Mouse (Mus musculus): ENCODE data around the gene C2cd3. TPM values are rescaled to one million over a fixed set of nuclear protein-coding genes. Genes with fewer than 3 reads are reported as not detected.

C2cd3 gene
- polyA plus RNA-seq, 1 experiment from 2014 or later = 16.7 TPM

- ATAC-seq = peak; percentile 90
Measured at GRCm38 (mm10) chr7:100495581-100496251, 123.7 kb downstream of the C2cd3 start.

DNA sequence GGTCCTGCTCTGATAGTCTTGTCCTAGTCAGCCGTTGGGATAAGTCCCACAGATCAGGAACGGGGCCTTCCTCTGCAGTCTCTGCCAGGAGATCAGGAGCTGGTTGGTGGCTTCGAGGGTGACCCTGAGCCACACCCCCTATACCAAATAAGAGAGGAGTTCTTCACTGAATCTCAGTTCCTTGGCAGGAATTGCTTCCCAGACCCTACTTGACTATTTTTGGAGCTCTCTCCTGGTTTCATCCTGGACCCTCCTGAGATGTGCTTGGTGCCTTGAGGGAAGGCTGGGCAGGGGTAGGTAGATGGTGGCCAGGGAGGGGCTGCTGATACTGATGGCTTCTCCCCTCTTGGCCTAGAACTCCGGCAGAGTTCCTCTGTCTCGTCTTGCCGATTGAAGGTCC, 124.3 kb downstream of the C2cd3 start:
- 84% methylated on average over 6 of the region's 6 CpGs for WGBS
- no peak overlapping the region for H3K4me3 ChIP-seq (ENCODE audit: low read depth, low read length)
- H3K4me1 ChIP-seq (ENCODE audit: control insufficient read depth, insufficient read depth, low read length) = peaks cover 21% of the 10 kb centered on the region
- peak overlapping the region; percentile 8 for H3K9ac ChIP-seq (ENCODE audit: low read depth, low read length)
- no peaks in the 10 kb centered on the region for H3K9me3 ChIP-seq (replicated peaks; ENCODE audit: control insufficient read depth, low read length, poor library complexity, severe bottlenecking)
- H3K27ac ChIP-seq (ENCODE audit: low read length) = peak overlapping the region; percentile 85
- ATAC-seq = no peak
- H3K36me3 ChIP-seq (ENCODE audit: control insufficient read depth, insufficient read depth, low read length) = no peaks in the 10 kb centered on the region
- H3K27me3 ChIP-seq (ENCODE audit: control insufficient read depth, insufficient read depth, low read depth, low read length) = no peaks in the 10 kb centered on the region
- peak overlapping the region; percentile 27; the same call in 1 of the 2 replicates for H3K4me2 ChIP-seq (ENCODE audit: low read length)

More at GRCm38 (mm10) chr7:100495581-100496251, 123.7 kb downstream of the C2cd3 start:
- peak overlapping the region; percentile 27 for H3K4me2 ChIP-seq (ENCODE audit: low read length)
- H3K4me3 ChIP-seq (ENCODE audit: low read depth, low read length) = no peak overlapping the region
- peak overlapping the region; percentile 85 for H3K27ac ChIP-seq (ENCODE audit: low read length)
- H3K4me1 ChIP-seq (ENCODE audit: control insufficient read depth, insufficient read depth, low read length) = peaks cover 21% of the 10 kb centered on the region
- H3K9ac ChIP-seq (ENCODE audit: low read depth, low read length) = peak overlapping the region; percentile 18
- H3K36me3 ChIP-seq (ENCODE audit: control insufficient read depth, insufficient read depth, low read length) = no peaks in the 10 kb centered on the region
- H3K27me3 ChIP-seq (ENCODE audit: control insufficient read depth, insufficient read depth, low read depth, low read length) = no peaks in the 10 kb centered on the region
- WGBS = 30% methylated on average over 11 of the region's 11 CpGs
- no peaks in the 10 kb centered on the region for H3K9me3 ChIP-seq (replicated peaks; ENCODE audit: control insufficient read depth, low read length, poor library complexity, severe bottlenecking)

GRCm38 (mm10) chr7:100496791-100497190, 124.8 kb downstream of the C2cd3 start:
- Histone ChIP-seq H3K36me3 (ENCODE audit: control insufficient read depth, insufficient read depth, low read length) (no peaks in the 10 kb centered on the region), H3K4me3 (ENCODE audit: low read depth, low read length) (no peak overlapping the region), H3K27me3 (ENCODE audit: control insufficient read depth, insufficient read depth, low read depth, low read length) (no peaks in the 10 kb centered on the region), H3K4me2 (ENCODE audit: low read length) (no peak overlapping the region), H3K9ac (ENCODE audit: low read depth, low read length) (no peak overlapping the region), H3K27ac (ENCODE audit: low read length) (no peak overlapping the region; the same call in 1 of the 2 replicates), H3K9me3 (replicated peaks; ENCODE audit: control insufficient read depth, low read length, poor library complexity, severe bottlenecking) (no peaks in the 10 kb centered on the region), H3K4me1 (ENCODE audit: control insufficient read depth, insufficient read depth, low read length) (peaks cover 21% of the 10 kb centered on the region)
- 99% methylated on average over 9 of the region's 9 CpGs for WGBS
- no peak for ATAC-seq

DNA sequence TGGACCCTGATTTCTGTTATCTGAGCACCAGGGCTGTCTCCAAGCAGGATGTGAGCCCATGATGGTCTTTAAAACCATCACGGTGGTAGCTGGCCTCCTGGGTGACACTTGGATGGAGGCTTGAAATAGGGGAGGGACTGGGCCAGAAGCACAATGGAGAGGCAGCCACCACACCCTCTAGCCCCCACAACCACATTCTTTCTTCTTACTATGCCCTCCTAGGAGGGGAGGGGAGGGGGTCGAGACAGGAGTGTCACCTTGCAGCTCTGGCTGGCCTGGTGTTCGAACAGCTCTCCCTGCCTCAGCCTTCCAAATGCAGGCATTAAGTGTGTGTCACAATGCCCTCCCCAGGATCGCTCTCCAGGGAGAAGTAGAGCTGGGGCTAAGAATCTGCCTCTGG, 125.4 kb downstream of the C2cd3 start:
- no peak overlapping the region for H3K9ac ChIP-seq (ENCODE audit: low read depth, low read length)
- no peaks in the 10 kb centered on the region for H3K27me3 ChIP-seq (ENCODE audit: control insufficient read depth, insufficient read depth, low read depth, low read length)
- H3K27ac ChIP-seq (ENCODE audit: low read length) = no peak overlapping the region
- H3K4me3 ChIP-seq (ENCODE audit: low read depth, low read length) = no peak overlapping the region
- H3K9me3 ChIP-seq (replicated peaks; ENCODE audit: control insufficient read depth, low read length, poor library complexity, severe bottlenecking) = no peaks in the 10 kb centered on the region
- no peak overlapping the region for H3K4me2 ChIP-seq (ENCODE audit: low read length)
- H3K4me1 ChIP-seq (ENCODE audit: control insufficient read depth, insufficient read depth, low read length) = peaks cover 21% of the 10 kb centered on the region
- WGBS = 90% methylated on average over 4 of the region's 4 CpGs
- ATAC-seq = no peak
- H3K36me3 ChIP-seq (ENCODE audit: control insufficient read depth, insufficient read depth, low read length) = no peaks in the 10 kb centered on the region

DNA sequence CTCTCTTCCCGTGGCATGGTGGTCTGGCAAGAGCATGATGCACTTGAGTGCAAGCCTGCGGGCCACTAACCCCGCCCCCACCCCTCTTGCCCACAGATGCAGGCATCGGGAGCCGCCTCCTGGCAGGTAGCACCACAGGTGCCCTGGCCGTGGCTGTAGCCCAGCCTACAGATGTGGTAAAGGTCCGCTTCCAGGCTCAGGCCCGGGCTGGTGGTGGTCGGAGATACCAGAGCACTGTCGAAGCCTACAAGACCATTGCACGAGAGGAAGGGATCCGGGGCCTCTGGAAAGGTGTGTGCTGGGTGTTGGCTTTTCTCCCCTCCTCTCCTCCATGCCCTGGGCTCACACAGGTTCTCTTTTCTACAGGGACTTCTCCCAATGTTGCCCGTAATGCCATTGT, 125.9 kb downstream of the C2cd3 start:
- H3K36me3 ChIP-seq (ENCODE audit: control insufficient read depth, insufficient read depth, low read length) = no peaks in the 10 kb centered on the region
- WGBS = 93% methylated on average over 13 of the region's 13 CpGs

GRCm38 (mm10) chr7:100499465-100499864, 127.4 kb downstream of the C2cd3 start:
- Histone ChIP-seq H3K36me3 (ENCODE audit: control insufficient read depth, insufficient read depth, low read length) (no peaks in the 10 kb centered on the region), H3K9ac (ENCODE audit: low read depth, low read length) (no peak overlapping the region), H3K4me3 (ENCODE audit: low read depth, low read length) (no peak overlapping the region), H3K4me1 (ENCODE audit: control insufficient read depth, insufficient read depth, low read length) (peaks cover 15% of the 10 kb centered on the region), H3K4me2 (ENCODE audit: low read length) (no peak overlapping the region), H3K27ac (ENCODE audit: low read length) (no peak overlapping the region), H3K9me3 (replicated peaks; ENCODE audit: control insufficient read depth, low read length, poor library complexity, severe bottlenecking) (no peaks in the 10 kb centered on the region), H3K27me3 (ENCODE audit: control insufficient read depth, insufficient read depth, low read depth, low read length) (no peaks in the 10 kb centered on the region)
- no peak for ATAC-seq

More for the DNA sequence above, 125.9 kb downstream of the C2cd3 start:
- Histone ChIP-seq H3K9me3 (replicated peaks; ENCODE audit: control insufficient read depth, low read length, poor library complexity, severe bottlenecking) (no peaks in the 10 kb centered on the region), H3K27ac (ENCODE audit: low read length) (no peak overlapping the region), H3K27me3 (ENCODE audit: control insufficient read depth, insufficient read depth, low read depth, low read length) (no peaks in the 10 kb centered on the region), H3K9ac (ENCODE audit: low read depth, low read length) (no peak overlapping the region), H3K4me1 (ENCODE audit: control insufficient read depth, insufficient read depth, low read length) (peaks cover 21% of the 10 kb centered on the region), H3K4me2 (ENCODE audit: low read length) (no peak overlapping the region), H3K4me3 (ENCODE audit: low read depth, low read length) (no peak overlapping the region)
- no peak for ATAC-seq

DNA sequence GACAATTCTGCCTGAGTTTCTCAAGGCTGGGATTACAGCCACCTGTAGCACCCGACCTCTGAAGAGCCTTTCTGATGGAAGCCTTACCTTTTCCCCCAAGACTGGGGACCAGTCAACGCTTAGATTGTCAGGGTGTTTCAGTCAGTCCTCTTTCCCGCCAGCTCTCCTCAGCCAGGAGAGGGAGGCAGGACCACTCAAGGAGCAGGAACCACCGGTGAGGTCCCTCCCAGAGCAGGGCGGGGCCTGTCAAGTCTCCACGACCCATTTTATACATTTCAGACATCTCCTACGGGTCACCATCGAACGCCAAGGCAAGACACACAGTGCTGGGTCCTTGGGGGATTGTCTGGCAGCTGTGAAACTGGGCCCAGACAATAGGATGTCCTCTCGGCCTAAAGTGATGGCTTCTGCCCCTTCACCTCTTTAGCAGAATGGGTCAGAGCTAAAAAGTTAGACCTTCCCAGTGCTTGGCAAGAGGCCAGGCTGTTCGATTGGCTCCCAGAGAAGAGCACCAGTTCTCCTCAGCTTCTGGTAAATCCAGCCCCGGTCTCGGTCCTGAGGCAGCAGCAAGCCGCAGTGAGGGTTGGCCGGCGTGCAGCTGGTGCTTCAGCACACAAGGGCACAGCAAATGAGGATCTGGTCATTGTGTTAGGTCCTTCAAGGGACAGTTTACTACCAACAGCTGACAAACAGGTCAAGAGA, 128.4 kb downstream of the C2cd3 start:
- no peak overlapping the region for H3K9ac ChIP-seq (ENCODE audit: low read depth, low read length)
- H3K36me3 ChIP-seq (ENCODE audit: control insufficient read depth, insufficient read depth, low read length) = no peaks in the 10 kb centered on the region
- no peaks in the 10 kb centered on the region for H3K9me3 ChIP-seq (replicated peaks; ENCODE audit: control insufficient read depth, low read length, poor library complexity, severe bottlenecking)
- no peak overlapping the region for H3K4me2 ChIP-seq (ENCODE audit: low read length)
- H3K27me3 ChIP-seq (ENCODE audit: control insufficient read depth, insufficient read depth, low read depth, low read length) = no peaks in the 10 kb centered on the region
- peaks cover 10% of the 10 kb centered on the region for H3K4me1 ChIP-seq (ENCODE audit: control insufficient read depth, insufficient read depth, low read length)
- H3K27ac ChIP-seq (ENCODE audit: low read length) = no peak overlapping the region
- no peak for ATAC-seq
- WGBS = 75% methylated on average over 16 of the region's 16 CpGs
- H3K4me3 ChIP-seq (ENCODE audit: low read depth, low read length) = no peak overlapping the region

DNA sequence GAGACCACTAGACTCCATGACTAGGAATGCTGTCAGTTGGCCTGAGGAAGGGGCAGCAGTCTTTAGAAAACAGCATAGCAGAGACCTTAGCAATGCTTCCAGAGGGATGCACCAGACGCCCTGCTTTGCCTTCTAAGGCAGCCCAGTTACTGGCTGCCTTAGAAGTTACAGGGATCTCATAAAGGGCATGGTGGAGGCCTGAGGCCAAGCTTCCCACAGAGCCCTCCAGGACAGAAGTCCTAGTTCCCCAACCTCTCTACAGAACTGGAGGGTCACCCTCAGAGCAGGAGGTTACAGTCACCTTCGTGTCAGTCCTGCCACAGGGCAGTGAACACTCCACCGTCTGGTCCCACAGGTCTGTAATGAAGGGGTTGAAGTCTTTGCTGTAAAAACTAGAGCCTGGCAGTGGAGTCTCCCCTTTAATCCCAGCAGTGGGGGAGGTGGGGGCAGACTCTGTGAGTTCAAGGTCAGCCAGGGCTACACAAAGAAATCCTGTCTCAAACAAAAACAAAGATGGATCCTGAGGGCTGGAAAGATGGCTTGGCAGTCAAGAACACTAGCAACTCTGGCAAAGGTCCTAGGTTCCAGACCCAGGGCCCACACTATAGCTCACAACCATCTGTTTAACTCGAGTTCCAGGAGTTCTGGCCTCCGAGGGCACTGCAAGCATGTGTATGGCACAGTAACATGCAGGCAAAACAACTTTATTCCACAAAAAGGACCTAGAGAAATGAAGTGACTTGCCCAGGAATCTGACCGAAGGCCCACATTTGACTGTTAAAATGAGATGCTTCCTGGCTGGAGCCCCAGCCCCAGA, 129.2 kb downstream of the C2cd3 start:
- Histone ChIP-seq H3K27me3 (ENCODE audit: control insufficient read depth, insufficient read depth, low read depth, low read length) (no peaks in the 10 kb centered on the region), H3K4me3 (ENCODE audit: low read depth, low read length) (no peak overlapping the region), H3K9me3 (replicated peaks; ENCODE audit: control insufficient read depth, low read length, poor library complexity, severe bottlenecking) (no peaks in the 10 kb centered on the region), H3K36me3 (ENCODE audit: control insufficient read depth, insufficient read depth, low read length) (no peaks in the 10 kb centered on the region), H3K4me2 (ENCODE audit: low read length) (no peak overlapping the region), H3K9ac (ENCODE audit: low read depth, low read length) (no peak overlapping the region), H3K4me1 (ENCODE audit: control insufficient read depth, insufficient read depth, low read length) (peaks cover 2% of the 10 kb centered on the region; the same call in 1 of the 2 replicates), H3K27ac (ENCODE audit: low read length) (no peak overlapping the region)
- ATAC-seq = no peak
- 68% methylated on average over 6 of the region's 6 CpGs for WGBS

All from midbrain, embryonic 16.5 days (tissue).